Mouse (Mus musculus): ENCODE measurements around the gene Tgfbi. TPM values are rescaled to one million over a fixed set of nuclear protein-coding genes. Genes with fewer than 3 reads are reported as not detected.

Gene Tgfbi
- polyA plus RNA-seq, 1 experiment from 2014 or later, result 20.1 TPM

- no peaks in the 10 kb centered on the region for H3K9me3 ChIP-seq
- H3K4me1 ChIP-seq, result peaks cover 33% of the 10 kb centered on the region
- H3K27ac ChIP-seq, result peak overlapping the region; percentile 73
- H3K36me3 ChIP-seq (replicated peaks), result no peaks in the 10 kb centered on the region
- DNase-seq (ENCODE audit: extremely low spot score, low spot score), result no peak
- WGBS, result 67% methylated on average over 11 of the region's 11 CpGs
- H3K4me3 ChIP-seq, result no peak overlapping the region
- H3K27me3 ChIP-seq (ENCODE audit: poor library complexity, severe bottlenecking), result 0 out of 2 replicates have a peak, but pooled peaks cover 5% of the 10 kb centered on the region
Measured at GRCm38 (mm10) chr13:56601199-56601598, 8.1 kb upstream of the Tgfbi start.

DNA sequence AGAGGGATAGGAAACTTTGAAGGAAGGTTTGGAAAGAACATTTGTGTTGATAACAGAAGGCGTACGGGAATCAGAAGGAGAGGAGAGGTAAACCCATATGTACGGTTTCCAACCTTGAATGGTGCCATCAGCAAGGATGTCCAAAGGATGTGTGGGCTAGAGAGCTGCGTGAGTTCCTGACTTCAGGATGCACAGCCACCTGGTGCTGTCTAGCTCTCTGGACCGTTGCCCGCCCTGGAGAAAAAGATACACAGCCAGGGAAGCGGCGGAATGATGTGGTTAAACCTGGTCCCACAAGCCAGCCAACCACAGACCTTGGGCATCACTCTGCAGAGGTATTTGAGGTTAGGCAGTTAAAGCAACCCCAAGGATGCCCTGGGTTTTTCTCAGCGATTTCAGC, 3.8 kb upstream of the Tgfbi start:
- Histone ChIP-seq H3K9me3 (no peaks in the 10 kb centered on the region), H3K4me1 (peaks cover 53% of the 10 kb centered on the region), H3K27ac (no peak overlapping the region), H3K4me3 (no peak overlapping the region), H3K27me3 (ENCODE audit: poor library complexity, severe bottlenecking) (peaks cover 44% of the 10 kb centered on the region), H3K36me3 (replicated peaks) (no peaks in the 10 kb centered on the region)
- 90% methylated on average over 9 of the region's 9 CpGs for WGBS
- no peak for DNase-seq (ENCODE audit: extremely low spot score, low spot score)

GRCm38 (mm10) chr13:56606724-56607123, 2.6 kb upstream of the Tgfbi start:
- DNase-seq (ENCODE audit: extremely low spot score, low spot score), result no peak
- H3K27ac ChIP-seq, result peak overlapping the region; percentile 51; the same call in 1 of the 2 replicates
- H3K4me1 ChIP-seq, result peaks cover 52% of the 10 kb centered on the region
- peaks cover 57% of the 10 kb centered on the region for H3K27me3 ChIP-seq (ENCODE audit: poor library complexity, severe bottlenecking)
- no peaks in the 10 kb centered on the region for H3K9me3 ChIP-seq
- H3K4me3 ChIP-seq, result no peak overlapping the region
- WGBS, result 79% methylated on average over 11 of the region's 11 CpGs
- no peaks in the 10 kb centered on the region for H3K36me3 ChIP-seq (replicated peaks)

- peak overlapping the region; percentile 25; the same call in 1 of the 2 replicates for H3K27ac ChIP-seq
Measured at GRCm38 (mm10) chr13:56607225-56607624, 2.1 kb upstream of the Tgfbi start.

DNA sequence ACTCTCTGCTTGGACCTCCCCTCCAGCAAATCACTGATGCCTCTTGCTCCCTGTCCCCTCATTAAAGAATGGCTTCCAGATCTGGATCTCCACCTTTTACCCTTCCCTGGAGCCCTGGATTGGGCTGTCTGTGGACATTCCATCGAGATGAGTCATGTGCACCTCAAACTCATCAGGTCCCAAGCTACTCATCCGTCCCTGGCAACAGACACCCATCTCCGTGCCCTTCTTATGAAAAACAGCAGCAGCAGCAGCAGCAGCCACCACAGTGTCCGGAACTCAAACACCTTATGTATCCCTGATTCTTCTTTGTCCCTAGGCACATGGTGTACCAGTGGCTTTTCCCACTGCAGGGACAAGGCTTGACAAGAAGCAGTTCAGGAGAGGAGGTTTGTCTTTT, 1.5 kb upstream of the Tgfbi start:
- H3K36me3 ChIP-seq (replicated peaks), result no peaks in the 10 kb centered on the region
- peak overlapping the region; percentile 25; the same call in 1 of the 2 replicates for H3K27ac ChIP-seq
- H3K27me3 ChIP-seq (ENCODE audit: poor library complexity, severe bottlenecking), result peaks cover 63% of the 10 kb centered on the region
- H3K4me3 ChIP-seq, result no peak overlapping the region
- H3K9me3 ChIP-seq, result no peaks in the 10 kb centered on the region
- DNase-seq (ENCODE audit: extremely low spot score, low spot score), result no peak
- peaks cover 61% of the 10 kb centered on the region for H3K4me1 ChIP-seq
- 84% methylated on average over 4 of the region's 4 CpGs for WGBS

More at GRCm38 (mm10) chr13:56607225-56607624, 2.1 kb upstream of the Tgfbi start:
- no peaks in the 10 kb centered on the region for H3K9me3 ChIP-seq
- no peak for DNase-seq (ENCODE audit: extremely low spot score, low spot score)
- H3K4me1 ChIP-seq, result peaks cover 55% of the 10 kb centered on the region
- no peak overlapping the region for H3K4me3 ChIP-seq
- H3K27me3 ChIP-seq (ENCODE audit: poor library complexity, severe bottlenecking), result peaks cover 62% of the 10 kb centered on the region
- H3K36me3 ChIP-seq (replicated peaks), result no peaks in the 10 kb centered on the region
- 73% methylated on average over 7 of the region's 7 CpGs for WGBS

- peaks cover 89% of the 10 kb centered on the region for H3K4me1 ChIP-seq
- H3K27ac ChIP-seq, result no peak overlapping the region
- no peaks in the 10 kb centered on the region for H3K9me3 ChIP-seq
- H3K27me3 ChIP-seq (ENCODE audit: poor library complexity, severe bottlenecking), result peaks cover 60% of the 10 kb centered on the region
- H3K36me3 ChIP-seq (replicated peaks), result no peaks in the 10 kb centered on the region
- H3K4me3 ChIP-seq, result no peak overlapping the region
- 71% methylated on average over 4 of the region's 4 CpGs for WGBS
- no peak for DNase-seq (ENCODE audit: extremely low spot score, low spot score)
Measured at GRCm38 (mm10) chr13:56611129-56611528, 1.8 kb downstream of the Tgfbi start.

DNA sequence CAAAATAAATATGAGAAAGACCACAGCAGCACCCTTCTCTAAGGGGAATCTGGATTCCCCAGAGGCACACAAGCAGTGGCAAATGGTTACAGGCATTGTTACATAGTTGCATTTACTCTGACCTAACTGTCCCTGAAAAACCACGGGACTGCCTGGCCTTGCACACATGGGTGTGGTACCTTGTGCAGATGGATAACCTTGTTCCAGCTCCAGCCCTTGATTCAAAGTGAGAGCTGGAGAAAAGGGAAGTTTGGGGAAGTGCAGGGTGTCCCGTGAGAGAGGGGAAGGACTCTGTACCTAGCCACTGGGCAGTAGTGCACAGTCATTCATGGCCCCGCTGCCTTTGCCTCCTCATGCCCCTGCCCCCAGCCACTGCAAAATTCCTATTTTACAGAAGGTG, 2.4 kb downstream of the Tgfbi start:
- DNase-seq (ENCODE audit: extremely low spot score, low spot score), result no peak
- Histone ChIP-seq H3K4me3 (no peak overlapping the region), H3K36me3 (replicated peaks) (no peaks in the 10 kb centered on the region), H3K4me1 (peaks cover 87% of the 10 kb centered on the region), H3K27me3 (ENCODE audit: poor library complexity, severe bottlenecking) (peaks cover 58% of the 10 kb centered on the region), H3K9me3 (no peaks in the 10 kb centered on the region), H3K27ac (peak overlapping the region; percentile 48)
- WGBS, result 57% methylated on average over 3 of the region's 3 CpGs

GRCm38 (mm10) chr13:56612331-56612730, 3.0 kb downstream of the Tgfbi start:
- peaks cover 81% of the 10 kb centered on the region for H3K4me1 ChIP-seq
- peaks cover 52% of the 10 kb centered on the region for H3K27me3 ChIP-seq (ENCODE audit: poor library complexity, severe bottlenecking)
- DNase-seq (ENCODE audit: extremely low spot score, low spot score), result no peak
- no peak overlapping the region for H3K4me3 ChIP-seq
- no peaks in the 10 kb centered on the region for H3K9me3 ChIP-seq
- H3K27ac ChIP-seq, result peak overlapping the region; percentile 48
- no peaks in the 10 kb centered on the region for H3K36me3 ChIP-seq (replicated peaks)
- 24% methylated on average over 10 of the region's 10 CpGs for WGBS

- no peak for DNase-seq (ENCODE audit: extremely low spot score, low spot score)
- WGBS, result 82% methylated on average over 9 of the region's 9 CpGs
- Histone ChIP-seq H3K4me1 (peaks cover 76% of the 10 kb centered on the region), H3K27me3 (ENCODE audit: poor library complexity, severe bottlenecking) (peaks cover 43% of the 10 kb centered on the region), H3K36me3 (replicated peaks) (no peaks in the 10 kb centered on the region), H3K4me3 (no peak overlapping the region), H3K9me3 (no peaks in the 10 kb centered on the region), H3K27ac (peak overlapping the region; percentile 51; the same call in 1 of the 2 replicates)
Measured at GRCm38 (mm10) chr13:56613366-56613998, 4.2 kb downstream of the Tgfbi start.

DNA sequence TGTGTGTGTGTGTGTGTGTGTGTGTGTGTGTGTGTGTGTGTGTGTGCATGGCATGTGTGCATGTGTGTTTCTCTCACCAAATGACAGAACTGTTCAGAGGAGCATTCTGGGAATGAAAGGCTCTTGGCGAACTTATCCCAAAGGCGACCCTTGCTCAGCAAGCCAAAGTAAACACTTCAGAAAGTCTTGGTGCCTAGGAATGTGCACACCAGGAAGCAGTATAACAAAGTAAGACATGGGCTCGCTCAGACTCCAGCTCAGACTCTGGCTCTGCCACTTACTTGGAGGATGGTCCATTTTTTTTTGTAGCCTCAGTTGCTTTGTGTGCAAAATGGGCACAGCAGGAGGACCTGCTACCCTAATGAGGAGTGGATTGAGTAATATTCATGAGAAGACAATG, 5.4 kb downstream of the Tgfbi start:
- peaks cover 67% of the 10 kb centered on the region for H3K4me1 ChIP-seq

DNA sequence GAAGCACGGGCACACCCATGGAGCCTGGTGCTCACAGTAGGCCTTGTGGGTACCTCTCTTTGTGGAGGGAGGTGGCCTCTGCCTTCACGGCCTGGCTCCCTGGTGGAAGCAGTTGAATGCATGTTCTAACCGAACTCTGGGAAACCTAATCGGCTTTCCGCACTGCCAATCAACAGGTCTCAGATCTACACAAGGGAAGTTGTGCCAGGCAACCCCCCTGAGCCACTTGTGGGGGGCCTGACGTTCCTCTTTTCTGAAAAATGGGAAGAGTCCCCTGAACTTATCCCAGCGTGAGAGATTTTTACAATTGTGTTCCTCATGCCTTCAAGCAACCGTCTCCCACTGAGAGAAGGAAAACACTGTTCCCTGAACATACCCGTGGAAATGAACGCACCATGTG, 5.9 kb downstream of the Tgfbi start:
- peaks cover 30% of the 10 kb centered on the region for H3K27me3 ChIP-seq (ENCODE audit: poor library complexity, severe bottlenecking)
- WGBS, result 76% methylated on average over 10 of the region's 10 CpGs
- H3K36me3 ChIP-seq (replicated peaks), result no peaks in the 10 kb centered on the region
- H3K27ac ChIP-seq, result peak overlapping the region; percentile 44
- DNase-seq (ENCODE audit: extremely low spot score, low spot score), result no peak
- peaks cover 63% of the 10 kb centered on the region for H3K4me1 ChIP-seq
- H3K4me3 ChIP-seq, result no peak overlapping the region
- H3K9me3 ChIP-seq, result no peaks in the 10 kb centered on the region

More for the DNA sequence above, 5.4 kb downstream of the Tgfbi start:
- no peak for DNase-seq (ENCODE audit: extremely low spot score, low spot score)
- Histone ChIP-seq H3K27me3 (ENCODE audit: poor library complexity, severe bottlenecking) (peaks cover 34% of the 10 kb centered on the region), H3K36me3 (replicated peaks) (no peaks in the 10 kb centered on the region), H3K27ac (no peak overlapping the region), H3K4me3 (no peak overlapping the region), H3K9me3 (no peaks in the 10 kb centered on the region)
- WGBS, result 84% methylated on average over 3 of the region's 3 CpGs

GRCm38 (mm10) chr13:56615864-56616263, 6.5 kb downstream of the Tgfbi start:
- Histone ChIP-seq H3K27me3 (ENCODE audit: poor library complexity, severe bottlenecking) (peaks cover 23% of the 10 kb centered on the region), H3K4me3 (no peak overlapping the region), H3K9me3 (no peaks in the 10 kb centered on the region), H3K27ac (0 out of 2 replicates have a peak overlapping the region, but pooled peaks have one; percentile 44), H3K4me1 (peaks cover 58% of the 10 kb centered on the region), H3K36me3 (replicated peaks) (no peaks in the 10 kb centered on the region)
- DNase-seq (ENCODE audit: extremely low spot score, low spot score), result no peak
- WGBS, result 83% methylated on average over 9 of the region's 9 CpGs

DNA sequence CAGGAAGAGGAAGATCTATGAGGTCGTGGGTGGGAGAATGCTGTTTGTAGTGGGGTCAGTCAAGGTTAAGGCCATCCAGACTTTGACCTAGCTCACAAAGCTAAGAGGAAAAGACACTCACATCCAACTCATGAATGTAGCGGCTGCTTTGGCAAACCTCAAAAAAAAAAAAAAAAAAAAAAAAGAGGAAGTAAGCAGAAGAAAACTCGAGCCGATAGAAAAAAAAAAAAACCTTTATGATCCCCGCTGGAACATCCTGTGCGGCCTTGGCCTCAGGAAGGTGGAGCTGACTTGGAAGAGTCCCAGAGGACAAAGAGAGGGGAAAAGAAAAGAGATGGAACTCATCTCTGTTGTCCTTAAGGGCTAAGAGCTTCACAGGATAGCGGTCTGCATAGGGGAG, 7.1 kb downstream of the Tgfbi start:
- no peak for DNase-seq (ENCODE audit: extremely low spot score, low spot score)
- H3K27me3 ChIP-seq (ENCODE audit: poor library complexity, severe bottlenecking), result peaks cover 18% of the 10 kb centered on the region
- 81% methylated on average over 7 of the region's 7 CpGs for WGBS
- peaks cover 53% of the 10 kb centered on the region for H3K4me1 ChIP-seq
- no peaks in the 10 kb centered on the region for H3K9me3 ChIP-seq
- H3K27ac ChIP-seq, result 0 out of 2 replicates have a peak overlapping the region, but pooled peaks have one; percentile 44
- no peak overlapping the region for H3K4me3 ChIP-seq
- H3K36me3 ChIP-seq (replicated peaks), result no peaks in the 10 kb centered on the region

All from forebrain, embryonic 10.5 days (tissue).